Mouse (Mus musculus): ENCODE data around the gene Bbs9. TPM values are rescaled to one million over a fixed set of nuclear protein-coding genes. Genes with fewer than 3 reads are reported as not detected.
"Not testable (repeated sequence)": the region's sequence is repeated elsewhere in the genome, so short reads cannot be mapped to it uniquely, and the experiment has no call there.

The Bbs9 gene
- polyA plus RNA-seq, 1 experiment from 2014 or later = 15.0 TPM

DNA sequence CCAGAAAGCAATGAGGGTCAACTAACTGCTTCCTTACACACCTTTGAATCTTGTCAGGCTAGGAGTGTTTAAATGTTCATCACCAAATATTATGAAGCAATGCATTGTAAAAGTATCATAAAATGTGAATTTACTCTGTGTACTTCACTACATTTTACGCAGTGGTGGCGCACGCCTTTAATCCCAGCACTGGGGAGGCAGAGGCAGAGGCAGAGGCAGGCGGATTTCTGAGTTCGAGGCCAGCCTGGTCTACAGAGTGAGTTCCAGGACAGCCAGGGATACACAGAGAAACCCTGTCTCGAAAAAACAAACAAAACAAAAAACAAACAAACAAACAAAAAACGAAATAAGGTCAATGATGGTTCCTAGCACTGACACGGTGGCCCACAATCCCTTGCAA lies 21.5 kb upstream of the Bbs9 start, which contains the start of gene Gm17545:
TSS of gene Gm17545 (plus strand) at position 301 of the 400 bp plus-strand sequence.
- not testable (repeated sequence) for ATAC-seq (replicated peaks; ENCODE audit: insufficient number of reproducible peaks, low FRiP score, low TSS enrichment, low read depth); H3K4me1 ChIP-seq (ENCODE audit: control insufficient read depth, insufficient read depth, low read length); H3K4me3 ChIP-seq (ENCODE audit: low read depth, low read length); H3K27ac ChIP-seq (replicated peaks; ENCODE audit: low read depth, low read length); H3K9me3 ChIP-seq (replicated peaks; ENCODE audit: control insufficient read depth, low read length); H3K4me2 ChIP-seq (ENCODE audit: low read depth, low read length); H3K9ac ChIP-seq (replicated peaks; ENCODE audit: low read length); H3K27me3 ChIP-seq (ENCODE audit: control insufficient read depth, insufficient read depth, low read length); H3K36me3 ChIP-seq (replicated peaks; ENCODE audit: control insufficient read depth, insufficient read depth, low read depth, low read length); DNase-seq (ENCODE audit: low spot score)
- 90% methylated on average over 8 of the region's 8 CpGs for WGBS

DNA sequence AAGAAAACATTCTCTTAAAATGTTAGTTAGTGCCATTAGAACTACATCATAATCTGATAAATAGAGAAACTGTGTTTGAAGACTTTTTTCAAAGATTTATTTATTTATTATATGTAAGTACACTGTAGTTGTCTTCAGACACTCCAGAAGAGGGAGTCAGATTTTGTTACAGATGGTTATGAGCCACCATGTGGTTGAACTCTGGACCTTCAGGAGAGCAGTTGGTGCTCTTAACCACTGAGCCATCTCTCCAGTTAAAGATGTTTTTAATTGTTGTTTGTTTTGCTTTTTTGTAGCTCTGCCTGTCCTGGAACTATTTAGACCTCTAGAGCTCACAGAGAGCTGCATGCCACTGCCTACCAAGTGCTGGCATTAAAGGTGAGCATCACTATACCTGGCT lies 20.5 kb upstream of the Bbs9 start:
- Histone ChIP-seq H3K9me3 (replicated peaks; ENCODE audit: control insufficient read depth, low read length) (no peaks in the 10 kb centered on the region), H3K4me3 (ENCODE audit: low read depth, low read length) (no peak overlapping the region), H3K36me3 (replicated peaks; ENCODE audit: control insufficient read depth, insufficient read depth, low read depth, low read length) (peaks cover 2% of the 10 kb centered on the region; the same call in 1 of the 2 replicates), H3K27me3 (ENCODE audit: control insufficient read depth, insufficient read depth, low read length) (no peaks in the 10 kb centered on the region), H3K9ac (replicated peaks; ENCODE audit: low read length) (no peak overlapping the region), H3K27ac (replicated peaks; ENCODE audit: low read depth, low read length) (no peak overlapping the region), H3K4me2 (ENCODE audit: low read depth, low read length) (no peak overlapping the region), H3K4me1 (ENCODE audit: control insufficient read depth, insufficient read depth, low read length) (no peaks in the 10 kb centered on the region)
- DNase-seq (ENCODE audit: low spot score) (no peak), ATAC-seq (replicated peaks; ENCODE audit: insufficient number of reproducible peaks, low FRiP score, low TSS enrichment, low read depth) (no peak)

DNA sequence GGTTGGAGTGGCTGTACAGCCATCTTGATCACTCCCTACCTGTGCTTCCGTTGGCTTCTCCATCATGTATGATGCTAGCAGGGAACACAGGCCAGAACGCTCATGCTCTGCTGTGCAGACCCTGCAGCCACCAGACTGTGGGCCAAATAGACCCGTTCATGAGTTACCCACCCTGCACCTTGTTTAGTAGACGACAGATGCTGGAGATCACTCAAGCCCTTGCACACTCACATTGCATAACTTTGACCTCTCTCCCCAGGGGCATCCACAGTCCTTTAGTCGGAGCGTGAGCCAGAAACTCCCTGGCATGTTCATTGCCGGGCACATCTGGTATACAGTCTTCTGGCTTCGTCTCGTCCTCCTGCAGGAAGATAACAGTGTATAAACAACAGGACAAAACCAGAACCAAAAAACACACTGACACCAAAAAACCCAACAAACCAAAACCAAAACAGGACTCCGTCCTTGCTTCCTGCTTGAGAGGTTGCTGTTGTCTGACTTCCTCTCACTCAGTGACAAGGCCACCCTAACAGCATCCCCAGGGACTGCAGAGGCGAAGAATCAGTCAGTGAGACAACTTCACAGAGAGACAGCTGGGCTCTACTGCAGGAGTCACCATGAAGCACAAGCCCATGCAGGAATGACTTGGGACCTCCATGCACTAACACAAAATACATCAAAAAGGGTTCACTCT lies 18.2 kb upstream of the Bbs9 start:
- ATAC-seq (replicated peaks; ENCODE audit: insufficient number of reproducible peaks, low FRiP score, low TSS enrichment, low read depth) = no peak
- no peak for DNase-seq (ENCODE audit: low spot score)
- Histone ChIP-seq H3K4me1 (ENCODE audit: control insufficient read depth, insufficient read depth, low read length) (no peaks in the 10 kb centered on the region), H3K36me3 (replicated peaks; ENCODE audit: control insufficient read depth, insufficient read depth, low read depth, low read length) (peaks cover 2% of the 10 kb centered on the region), H3K27ac (replicated peaks; ENCODE audit: low read depth, low read length) (no peak overlapping the region), H3K27me3 (ENCODE audit: control insufficient read depth, insufficient read depth, low read length) (no peaks in the 10 kb centered on the region), H3K4me3 (ENCODE audit: low read depth, low read length) (no peak overlapping the region), H3K4me2 (ENCODE audit: low read depth, low read length) (no peak overlapping the region), H3K9ac (replicated peaks; ENCODE audit: low read length) (no peak overlapping the region), H3K9me3 (replicated peaks; ENCODE audit: control insufficient read depth, low read length) (no peaks in the 10 kb centered on the region)
- WGBS = 88% methylated on average over 11 of the region's 11 CpGs

DNA sequence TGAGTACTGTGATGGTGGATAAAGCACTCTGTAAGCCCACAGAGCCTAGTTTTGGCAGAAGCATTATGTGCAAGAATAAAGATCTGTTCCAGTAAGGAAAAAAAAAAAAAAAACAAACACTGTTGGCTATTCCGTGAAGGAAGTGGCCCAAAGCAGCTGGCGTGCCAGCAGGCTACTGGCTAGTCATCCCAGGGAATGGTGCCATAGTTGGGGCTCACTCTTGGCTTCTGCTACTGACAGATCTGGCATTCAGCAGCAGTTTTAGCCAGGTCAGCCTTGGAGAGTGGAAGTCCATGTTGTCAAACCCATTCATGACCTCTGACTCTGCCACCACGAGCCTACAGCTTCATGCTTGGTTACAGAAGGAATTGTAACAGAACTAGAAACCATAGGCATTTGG lies 13.6 kb upstream of the Bbs9 start:
- H3K9me3 ChIP-seq (replicated peaks; ENCODE audit: control insufficient read depth, low read length) = no peaks in the 10 kb centered on the region

DNA sequence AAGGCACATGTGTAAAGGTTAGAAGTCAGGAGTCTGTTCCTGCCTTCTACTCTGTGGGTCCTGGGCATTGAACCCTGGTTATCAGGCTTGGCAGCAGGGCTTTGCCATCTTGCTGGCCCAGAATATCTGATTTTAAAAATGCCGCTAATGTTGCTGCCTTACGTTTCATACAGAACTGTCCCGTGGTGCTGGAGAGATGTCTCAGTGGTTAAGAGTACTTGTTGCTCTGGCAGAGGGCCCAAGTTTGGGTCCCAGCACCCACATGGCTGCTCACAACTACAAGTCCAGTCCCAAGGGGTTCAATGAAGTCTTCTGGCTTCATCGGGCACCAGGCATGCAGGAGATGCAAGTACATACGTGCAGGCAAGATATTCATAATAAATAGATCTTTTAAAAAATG lies 9.3 kb upstream of the Bbs9 start:
- WGBS = 95% methylated on average over 5 of the region's 5 CpGs
- Histone ChIP-seq H3K36me3 (replicated peaks; ENCODE audit: control insufficient read depth, insufficient read depth, low read depth, low read length) (no peaks in the 10 kb centered on the region; the same call in 1 of the 2 replicates), H3K9me3 (replicated peaks; ENCODE audit: control insufficient read depth, low read length) (no peaks in the 10 kb centered on the region), H3K27me3 (ENCODE audit: control insufficient read depth, insufficient read depth, low read length) (no peaks in the 10 kb centered on the region), H3K9ac (replicated peaks; ENCODE audit: low read length) (no peak overlapping the region), H3K4me3 (ENCODE audit: low read depth, low read length) (no peak overlapping the region), H3K27ac (replicated peaks; ENCODE audit: low read depth, low read length) (no peak overlapping the region), H3K4me1 (ENCODE audit: control insufficient read depth, insufficient read depth, low read length) (no peaks in the 10 kb centered on the region), H3K4me2 (ENCODE audit: low read depth, low read length) (no peak overlapping the region)
- DNase-seq (ENCODE audit: low spot score) = no peak
- ATAC-seq (replicated peaks; ENCODE audit: insufficient number of reproducible peaks, low FRiP score, low TSS enrichment, low read depth) = no peak

More for the DNA sequence above, 13.6 kb upstream of the Bbs9 start:
- DNase-seq (ENCODE audit: low spot score) (no peak), ATAC-seq (replicated peaks; ENCODE audit: insufficient number of reproducible peaks, low FRiP score, low TSS enrichment, low read depth) (no peak)
- WGBS = 91% methylated on average over 3 of the region's 3 CpGs
- Histone ChIP-seq H3K4me1 (ENCODE audit: control insufficient read depth, insufficient read depth, low read length) (no peaks in the 10 kb centered on the region), H3K27ac (replicated peaks; ENCODE audit: low read depth, low read length) (no peak overlapping the region), H3K27me3 (ENCODE audit: control insufficient read depth, insufficient read depth, low read length) (no peaks in the 10 kb centered on the region), H3K36me3 (replicated peaks; ENCODE audit: control insufficient read depth, insufficient read depth, low read depth, low read length) (peaks cover 2% of the 10 kb centered on the region), H3K9ac (replicated peaks; ENCODE audit: low read length) (no peak overlapping the region), H3K4me3 (ENCODE audit: low read depth, low read length) (no peak overlapping the region), H3K4me2 (ENCODE audit: low read depth, low read length) (no peak overlapping the region)

DNA sequence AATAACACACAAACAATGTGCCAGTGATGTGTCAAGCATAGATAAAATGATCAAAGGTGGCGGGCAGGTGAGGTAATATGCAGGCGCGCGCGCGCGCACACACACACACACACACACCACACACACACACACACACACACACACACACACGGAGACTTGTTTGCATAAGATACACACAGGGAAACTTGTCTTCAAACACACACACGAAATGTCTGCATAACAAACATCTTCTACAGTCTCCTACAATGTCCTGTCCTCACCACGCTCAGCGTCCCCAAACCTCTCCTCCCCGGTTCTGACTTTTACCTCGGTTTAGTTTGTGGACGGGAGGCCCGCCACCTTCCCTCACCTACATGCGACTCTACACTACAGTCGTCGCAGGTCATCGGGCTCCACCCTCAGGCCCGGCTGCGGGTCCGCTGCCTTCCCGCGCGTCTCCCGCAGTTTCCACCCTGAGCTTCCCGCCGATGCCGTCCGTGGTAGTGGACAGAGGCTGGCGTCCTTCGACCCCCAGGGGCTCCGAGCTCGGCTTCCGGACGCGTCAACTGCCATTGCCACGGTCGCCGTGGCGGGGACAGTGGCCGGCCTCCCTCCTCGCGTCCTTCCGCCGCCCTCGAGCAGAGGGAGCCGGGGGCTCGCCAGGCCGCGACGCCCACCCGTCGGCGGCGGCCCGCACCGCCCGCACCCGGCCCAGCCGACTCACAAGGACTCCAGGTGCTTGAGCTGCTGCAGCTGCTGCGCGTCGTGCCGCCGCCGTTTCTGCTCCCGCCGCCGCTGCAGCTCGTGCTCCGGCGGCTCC lies 7.9 kb upstream of the Bbs9 start:
- DNase-seq (ENCODE audit: low spot score) = peak; percentile 33
- peak overlapping the region; percentile 73 for H3K4me3 ChIP-seq (ENCODE audit: low read depth, low read length)
- H3K4me1 ChIP-seq (ENCODE audit: control insufficient read depth, insufficient read depth, low read length) = no peaks in the 10 kb centered on the region
- peak overlapping the region; percentile 68 for H3K4me2 ChIP-seq (ENCODE audit: low read depth, low read length)
- 1% methylated on average over 73 of the region's 73 CpGs for WGBS
- H3K27ac ChIP-seq (replicated peaks; ENCODE audit: low read depth, low read length) = peak overlapping the region; percentile 72
- H3K27me3 ChIP-seq (ENCODE audit: control insufficient read depth, insufficient read depth, low read length) = no peaks in the 10 kb centered on the region
- ATAC-seq (replicated peaks; ENCODE audit: insufficient number of reproducible peaks, low FRiP score, low TSS enrichment, low read depth) = peak; percentile 68
- no peaks in the 10 kb centered on the region for H3K9me3 ChIP-seq (replicated peaks; ENCODE audit: control insufficient read depth, low read length)
- H3K36me3 ChIP-seq (replicated peaks; ENCODE audit: control insufficient read depth, insufficient read depth, low read depth, low read length) = no peaks in the 10 kb centered on the region; the same call in 1 of the 2 replicates
- H3K9ac ChIP-seq (replicated peaks; ENCODE audit: low read length) = peak overlapping the region; percentile 88

DNA sequence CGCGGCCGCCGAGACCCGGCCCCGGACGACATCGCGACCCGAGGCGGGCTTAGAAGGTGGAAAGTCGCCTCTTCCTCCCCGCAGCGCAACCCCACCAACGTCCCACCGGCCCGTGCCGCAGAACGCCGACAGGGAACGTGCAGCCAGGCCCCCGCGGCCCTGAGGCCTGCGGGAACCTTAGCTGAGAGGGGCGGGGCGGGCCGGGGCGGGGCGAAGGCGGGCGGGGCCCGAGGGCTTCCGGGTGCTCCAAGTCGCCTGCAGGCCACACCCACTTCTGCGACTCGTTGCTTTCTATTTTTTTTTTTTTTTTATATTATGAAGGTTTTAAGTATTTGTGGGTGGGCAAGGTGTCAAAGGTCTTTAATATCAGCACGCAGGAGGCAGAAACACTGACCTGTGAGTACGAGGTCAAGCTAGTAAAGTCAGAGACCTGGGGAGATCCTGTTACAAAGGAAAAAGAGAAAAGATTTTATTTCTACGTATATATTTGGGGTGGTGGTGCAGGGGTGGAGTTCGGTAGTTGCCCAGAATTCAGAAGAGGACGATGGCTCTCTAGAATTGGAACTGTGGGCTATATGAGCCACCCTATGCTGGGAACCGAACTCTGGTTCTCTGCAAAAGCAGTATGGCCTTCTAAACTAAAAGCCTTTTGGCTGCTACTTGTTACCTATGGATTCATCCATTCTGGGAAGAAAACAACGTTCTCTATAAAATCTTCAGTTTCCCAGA lies 7.2 kb upstream of the Bbs9 start:
- Histone ChIP-seq H3K9me3 (replicated peaks; ENCODE audit: control insufficient read depth, low read length) (no peaks in the 10 kb centered on the region), H3K4me3 (ENCODE audit: low read depth, low read length) (peak overlapping the region; percentile 73), H3K36me3 (replicated peaks; ENCODE audit: control insufficient read depth, insufficient read depth, low read depth, low read length) (no peaks in the 10 kb centered on the region; the same call in 1 of the 2 replicates), H3K4me2 (ENCODE audit: low read depth, low read length) (peak overlapping the region; percentile 68), H3K27ac (replicated peaks; ENCODE audit: low read depth, low read length) (peak overlapping the region; percentile 72), H3K9ac (replicated peaks; ENCODE audit: low read length) (peak overlapping the region; percentile 88), H3K27me3 (ENCODE audit: control insufficient read depth, insufficient read depth, low read length) (no peaks in the 10 kb centered on the region), H3K4me1 (ENCODE audit: control insufficient read depth, insufficient read depth, low read length) (no peaks in the 10 kb centered on the region)
- WGBS = 4% methylated on average over 40 of the region's 43 CpGs
- DNase-seq (ENCODE audit: low spot score) (peak; percentile 83), ATAC-seq (replicated peaks; ENCODE audit: insufficient number of reproducible peaks, low FRiP score, low TSS enrichment, low read depth) (peak; percentile 88)
